Mouse (Mus musculus): ENCODE data around the gene Serinc2. TPM values are rescaled to one million over a fixed set of nuclear protein-coding genes. Genes with fewer than 3 reads are reported as not detected.

Serinc2 gene
- polyA plus RNA-seq, 1 experiment = 12.9 TPM

DNA sequence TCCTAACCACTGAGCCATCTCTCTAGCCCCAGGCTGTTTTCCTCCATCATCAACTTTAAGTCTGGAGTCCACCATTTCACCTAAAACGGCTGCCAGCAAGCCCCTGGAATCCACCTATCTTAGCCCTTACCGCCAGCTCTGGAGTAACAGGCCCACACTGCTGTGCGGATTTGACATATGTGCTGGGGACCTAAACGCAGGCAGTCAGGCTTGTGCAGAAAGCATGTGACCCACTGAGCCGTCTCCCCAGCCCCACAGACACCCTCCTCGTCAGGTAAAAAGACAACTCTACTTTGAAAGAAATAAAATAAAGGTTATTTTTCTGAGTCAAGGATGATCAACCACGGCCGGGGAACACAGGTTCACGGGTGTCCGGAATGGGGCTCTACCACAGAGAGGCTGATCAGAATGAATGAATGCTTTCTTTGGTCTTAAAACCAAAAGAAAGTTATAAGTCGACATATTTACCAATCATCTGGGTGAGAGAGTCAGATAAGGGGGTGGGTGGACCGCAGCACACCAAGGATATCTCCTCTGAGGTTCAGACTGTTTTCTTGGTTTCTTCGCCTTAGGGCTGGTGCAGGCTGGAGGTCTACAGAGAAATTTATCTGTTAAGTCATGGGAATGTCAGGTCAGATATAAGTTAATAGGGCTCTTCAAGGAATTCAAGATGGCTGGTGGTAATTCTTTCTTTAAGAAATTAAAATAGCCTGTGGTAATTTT lies 17.4 kb upstream of the Serinc2 start:
- H3K4me3 ChIP-seq (ENCODE audit: low read depth, low read length) = no peak overlapping the region
- no peak for TF ChIP-seq POLR2A (IDR thresholded peaks at IDR 0.05; ENCODE audit: insufficient read depth, low read length)
- no peak for TF ChIP-seq CTCF (IDR thresholded peaks at IDR 0.05; ENCODE audit: low read depth, low read length)
- TF ChIP-seq EP300 (IDR thresholded peaks at IDR 0.05; ENCODE audit: insufficient read depth, low read depth, low read length) = no peak
- H3K9me3 ChIP-seq (replicated peaks; ENCODE audit: control insufficient read depth, insufficient read depth, low read length, poor library complexity, severe bottlenecking) = no peaks in the 10 kb centered on the region
- peaks cover 12% of the 10 kb centered on the region for H3K4me1 ChIP-seq (ENCODE audit: control insufficient read depth, insufficient read depth, low read length)
- H3K27me3 ChIP-seq (ENCODE audit: control insufficient read depth, insufficient read depth, low read length, poor library complexity, severe bottlenecking) = no peaks in the 10 kb centered on the region
- no peaks in the 10 kb centered on the region for H3K36me3 ChIP-seq (ENCODE audit: control insufficient read depth, insufficient read depth, low read length, poor library complexity, severe bottlenecking)
- H3K9ac ChIP-seq (ENCODE audit: low read depth, poor library complexity, severe bottlenecking) = no peak overlapping the region
- no peak overlapping the region for H3K27ac ChIP-seq (ENCODE audit: insufficient read depth, low read length)

DNA sequence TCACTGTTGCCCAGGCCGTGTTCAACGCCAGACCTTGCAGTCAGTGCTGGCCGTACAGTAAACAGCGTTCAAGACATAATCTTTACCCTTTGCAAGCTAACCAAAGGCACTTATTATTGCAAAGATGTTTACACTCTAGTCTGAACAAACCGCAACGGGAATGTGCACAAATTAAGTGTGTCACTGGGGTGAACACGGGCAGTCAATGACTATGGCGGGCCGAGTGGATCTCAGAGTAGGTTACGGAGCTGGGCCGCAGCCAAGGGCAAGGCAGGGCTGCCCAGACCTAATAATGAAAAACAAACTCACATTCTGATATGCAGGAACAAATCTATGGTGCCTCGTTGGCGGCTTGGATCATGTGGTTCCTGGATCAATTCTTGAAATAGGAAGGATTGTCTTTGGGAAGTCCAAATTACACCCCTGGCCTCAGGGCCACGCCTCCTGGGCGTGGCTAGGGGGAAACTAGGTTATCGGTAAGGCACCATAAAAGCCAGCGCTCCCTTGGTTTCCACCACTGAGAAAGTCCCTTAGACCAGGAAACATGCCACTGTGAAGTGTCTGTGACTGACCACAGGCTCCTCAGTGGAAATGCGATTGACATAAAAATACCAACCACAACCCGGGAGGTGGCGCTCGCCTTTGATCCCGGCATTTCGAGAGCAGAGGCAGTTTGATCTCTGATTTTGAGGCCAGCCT lies 16.2 kb upstream of the Serinc2 start:
- H3K9ac ChIP-seq (ENCODE audit: low read depth, poor library complexity, severe bottlenecking) = peak overlapping the region; percentile 31
- no peaks in the 10 kb centered on the region for H3K9me3 ChIP-seq (replicated peaks; ENCODE audit: control insufficient read depth, insufficient read depth, low read length, poor library complexity, severe bottlenecking)
- TF ChIP-seq CTCF (IDR thresholded peaks at IDR 0.05; ENCODE audit: low read depth, low read length) = peak; percentile 34
- TF ChIP-seq POLR2A (IDR thresholded peaks at IDR 0.05; ENCODE audit: insufficient read depth, low read length) = no peak
- no peaks in the 10 kb centered on the region for H3K36me3 ChIP-seq (ENCODE audit: control insufficient read depth, insufficient read depth, low read length, poor library complexity, severe bottlenecking)
- peak overlapping the region; percentile 28 for H3K4me3 ChIP-seq (ENCODE audit: low read depth, low read length)
- H3K4me1 ChIP-seq (ENCODE audit: control insufficient read depth, insufficient read depth, low read length) = peaks cover 10% of the 10 kb centered on the region
- no peak overlapping the region for H3K27ac ChIP-seq (ENCODE audit: insufficient read depth, low read length)
- no peaks in the 10 kb centered on the region for H3K27me3 ChIP-seq (ENCODE audit: control insufficient read depth, insufficient read depth, low read length, poor library complexity, severe bottlenecking)

DNA sequence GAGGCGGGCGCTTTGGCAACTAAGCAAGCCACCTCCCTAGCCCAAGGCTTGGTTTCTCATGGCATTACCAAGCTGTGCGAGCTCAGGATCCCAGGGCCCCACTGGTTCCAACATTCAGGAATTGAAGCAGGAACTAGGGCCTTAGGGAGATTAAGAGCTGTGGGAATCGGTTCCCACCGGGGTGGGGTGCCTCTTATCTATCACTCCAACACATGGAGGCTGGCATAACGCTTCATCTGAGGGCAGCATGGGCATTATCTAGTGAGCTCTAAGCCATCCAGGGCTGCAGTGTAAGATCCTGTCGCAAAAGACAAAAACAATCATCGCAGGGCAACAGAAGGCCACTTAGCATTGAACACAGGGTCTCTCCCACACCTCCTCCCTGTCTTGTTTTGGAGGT lies 15.5 kb upstream of the Serinc2 start:
- no peak overlapping the region; the same call in 1 of the 2 replicates for H3K9ac ChIP-seq (ENCODE audit: low read depth, poor library complexity, severe bottlenecking)
- no peak overlapping the region for H3K4me3 ChIP-seq (ENCODE audit: low read depth, low read length)
- H3K27me3 ChIP-seq (ENCODE audit: control insufficient read depth, insufficient read depth, low read length, poor library complexity, severe bottlenecking) = no peaks in the 10 kb centered on the region
- no peaks in the 10 kb centered on the region for H3K9me3 ChIP-seq (replicated peaks; ENCODE audit: control insufficient read depth, insufficient read depth, low read length, poor library complexity, severe bottlenecking)
- no peaks in the 10 kb centered on the region for H3K36me3 ChIP-seq (ENCODE audit: control insufficient read depth, insufficient read depth, low read length, poor library complexity, severe bottlenecking)
- no peak overlapping the region for H3K27ac ChIP-seq (ENCODE audit: insufficient read depth, low read length)
- TF ChIP-seq EP300 (IDR thresholded peaks at IDR 0.05; ENCODE audit: insufficient read depth, low read depth, low read length) (no peak), POLR2A (IDR thresholded peaks at IDR 0.05; ENCODE audit: insufficient read depth, low read length) (no peak), CTCF (IDR thresholded peaks at IDR 0.05; ENCODE audit: low read depth, low read length) (no peak)
- H3K4me1 ChIP-seq (ENCODE audit: control insufficient read depth, insufficient read depth, low read length) = peaks cover 5% of the 10 kb centered on the region

DNA sequence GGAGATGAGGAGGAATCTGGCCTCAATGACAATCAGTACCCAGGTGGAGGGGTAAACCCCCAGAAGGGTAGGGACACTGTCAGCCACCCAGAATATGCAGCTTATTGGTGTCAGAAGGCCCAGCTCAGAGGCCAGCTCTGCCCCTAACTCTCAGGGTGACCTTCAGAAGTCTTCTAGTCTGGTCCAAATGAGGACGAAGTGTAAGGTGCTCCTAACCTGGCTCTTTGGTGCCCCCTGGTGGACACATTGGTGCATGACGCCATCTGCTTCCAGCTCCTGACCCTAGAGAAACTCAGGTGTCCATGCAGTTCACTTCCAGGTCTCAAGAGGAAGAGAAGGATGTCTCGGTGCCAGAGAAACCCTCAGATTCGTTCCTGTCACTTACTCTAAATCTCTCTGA lies 13.3 kb upstream of the Serinc2 start:
- TF ChIP-seq POLR2A (IDR thresholded peaks at IDR 0.05; ENCODE audit: insufficient read depth, low read length) = no peak
- peak; percentile 97 for TF ChIP-seq CTCF (IDR thresholded peaks at IDR 0.05; ENCODE audit: low read depth, low read length)
- no peak overlapping the region for H3K27ac ChIP-seq (ENCODE audit: insufficient read depth, low read length)
- H3K4me3 ChIP-seq (ENCODE audit: low read depth, low read length) = no peak overlapping the region
- no peaks in the 10 kb centered on the region for H3K9me3 ChIP-seq (replicated peaks; ENCODE audit: control insufficient read depth, insufficient read depth, low read length, poor library complexity, severe bottlenecking)
- H3K9ac ChIP-seq (ENCODE audit: low read depth, poor library complexity, severe bottlenecking) = no peak overlapping the region
- H3K36me3 ChIP-seq (ENCODE audit: control insufficient read depth, insufficient read depth, low read length, poor library complexity, severe bottlenecking) = no peaks in the 10 kb centered on the region
- H3K4me1 ChIP-seq (ENCODE audit: control insufficient read depth, insufficient read depth, low read length) = no peaks in the 10 kb centered on the region
- no peaks in the 10 kb centered on the region for H3K27me3 ChIP-seq (ENCODE audit: control insufficient read depth, insufficient read depth, low read length, poor library complexity, severe bottlenecking)

DNA sequence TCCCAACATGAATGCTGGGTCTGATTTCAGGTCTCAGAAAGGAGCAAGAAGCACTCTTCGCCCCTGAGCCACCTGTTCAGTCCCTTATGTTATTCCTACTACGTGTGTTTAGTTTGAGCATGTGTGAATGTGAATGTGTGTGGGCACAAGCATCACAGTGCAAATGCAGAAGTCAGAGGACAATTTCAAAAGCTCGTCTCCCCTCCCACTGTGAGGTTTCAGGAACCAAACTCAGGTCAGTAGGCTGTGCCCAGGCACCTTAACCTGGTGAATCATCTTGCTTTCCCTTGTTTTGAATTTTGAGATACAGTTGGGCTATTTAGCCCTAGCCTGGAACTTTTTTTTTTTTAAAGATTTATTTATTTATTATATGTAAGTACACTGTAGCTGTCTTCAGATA lies 10.8 kb upstream of the Serinc2 start:
- no peaks in the 10 kb centered on the region for H3K27me3 ChIP-seq (ENCODE audit: control insufficient read depth, insufficient read depth, low read length, poor library complexity, severe bottlenecking)
- no peak overlapping the region for H3K27ac ChIP-seq (ENCODE audit: insufficient read depth, low read length)
- H3K9ac ChIP-seq (ENCODE audit: low read depth, poor library complexity, severe bottlenecking) = no peak overlapping the region
- no peaks in the 10 kb centered on the region for H3K9me3 ChIP-seq (replicated peaks; ENCODE audit: control insufficient read depth, insufficient read depth, low read length, poor library complexity, severe bottlenecking)
- H3K4me3 ChIP-seq (ENCODE audit: low read depth, low read length) = no peak overlapping the region
- H3K4me1 ChIP-seq (ENCODE audit: control insufficient read depth, insufficient read depth, low read length) = no peaks in the 10 kb centered on the region
- H3K36me3 ChIP-seq (ENCODE audit: control insufficient read depth, insufficient read depth, low read length, poor library complexity, severe bottlenecking) = no peaks in the 10 kb centered on the region
- TF ChIP-seq EP300 (IDR thresholded peaks at IDR 0.05; ENCODE audit: insufficient read depth, low read depth, low read length) = no peak
- no peak for TF ChIP-seq POLR2A (IDR thresholded peaks at IDR 0.05; ENCODE audit: insufficient read depth, low read length)
- TF ChIP-seq CTCF (IDR thresholded peaks at IDR 0.05; ENCODE audit: low read depth, low read length) = no peak

DNA sequence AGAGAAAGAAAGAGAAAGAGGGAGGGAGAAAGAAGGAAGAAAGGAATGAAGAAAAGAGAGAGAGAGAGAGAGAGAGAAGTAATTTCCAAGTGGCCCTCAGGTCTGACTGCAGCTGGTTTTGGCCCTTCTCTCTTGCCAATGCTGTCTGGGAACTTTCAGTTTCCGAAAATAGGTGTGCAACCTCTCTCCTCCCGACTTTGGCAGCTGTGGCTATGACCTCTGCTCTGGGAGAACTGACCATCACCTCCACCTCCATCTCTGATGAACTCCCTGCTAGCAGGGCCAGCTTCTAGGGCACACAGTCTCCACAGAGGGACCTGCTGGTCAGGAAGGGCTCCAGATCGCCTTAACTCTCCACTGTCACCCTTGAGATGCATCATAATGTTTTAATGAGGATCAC lies 7.5 kb upstream of the Serinc2 start:
- no peak for TF ChIP-seq CTCF (IDR thresholded peaks at IDR 0.05; ENCODE audit: low read depth, low read length)
- no peak for TF ChIP-seq EP300 (IDR thresholded peaks at IDR 0.05; ENCODE audit: insufficient read depth, low read depth, low read length)
- TF ChIP-seq POLR2A (IDR thresholded peaks at IDR 0.05; ENCODE audit: insufficient read depth, low read length) = no peak
- Histone ChIP-seq H3K9me3 (replicated peaks; ENCODE audit: control insufficient read depth, insufficient read depth, low read length, poor library complexity, severe bottlenecking) (no peaks in the 10 kb centered on the region), H3K27ac (ENCODE audit: insufficient read depth, low read length) (no peak overlapping the region)

More for the DNA sequence above, 7.5 kb upstream of the Serinc2 start:
- Histone ChIP-seq H3K4me3 (ENCODE audit: low read depth, low read length) (no peak overlapping the region), H3K9ac (ENCODE audit: low read depth, poor library complexity, severe bottlenecking) (no peak overlapping the region), H3K4me1 (ENCODE audit: control insufficient read depth, insufficient read depth, low read length) (no peaks in the 10 kb centered on the region), H3K36me3 (ENCODE audit: control insufficient read depth, insufficient read depth, low read length, poor library complexity, severe bottlenecking) (no peaks in the 10 kb centered on the region), H3K27me3 (ENCODE audit: control insufficient read depth, insufficient read depth, low read length, poor library complexity, severe bottlenecking) (no peaks in the 10 kb centered on the region)

Data from ES-Bruce4 (cell line).